Mouse (Mus musculus) right cerebral cortex, postnatal 36 days (tissue): ENCODE results near the gene Rad51c.
"Not testable (repeated sequence)": the region's sequence is repeated elsewhere in the genome, so short reads cannot be mapped to it uniquely, and the experiment has no call there.

Source experiments
- DNase-seq, 2 experiments: peaks; one replicate each; pipeline ENCODE4 v3.0.0; 2022; ENCODE audit warnings: low spot score in 2 of 2, mixed read lengths in 1 of 2

Rad51c gene

GRCm38 (mm10) chr11:87432447-87432846, 27.7 kb upstream of the Rad51c start:
- no peak for DNase-seq

DNA sequence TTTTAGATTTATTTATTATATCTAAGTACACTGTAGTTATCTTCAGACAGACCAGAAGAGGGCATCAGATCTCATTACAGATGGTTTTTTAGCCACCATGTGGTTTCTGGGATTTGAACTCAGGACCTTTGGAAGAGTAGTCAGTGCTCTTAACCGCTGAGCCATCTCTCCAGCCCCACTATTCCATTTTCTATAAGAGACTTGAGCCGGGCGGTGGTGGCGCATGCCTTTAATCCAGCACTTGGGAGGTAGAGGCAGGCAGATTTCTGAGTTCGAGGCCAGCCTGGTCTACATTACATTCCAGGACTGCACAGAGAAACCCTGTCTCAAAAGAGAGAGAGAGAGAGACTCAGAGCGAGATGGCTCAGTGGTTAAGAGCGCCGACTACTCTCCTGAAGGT, 27.1 kb upstream of the Rad51c start:
- not testable (repeated sequence) for DNase-seq

DNA sequence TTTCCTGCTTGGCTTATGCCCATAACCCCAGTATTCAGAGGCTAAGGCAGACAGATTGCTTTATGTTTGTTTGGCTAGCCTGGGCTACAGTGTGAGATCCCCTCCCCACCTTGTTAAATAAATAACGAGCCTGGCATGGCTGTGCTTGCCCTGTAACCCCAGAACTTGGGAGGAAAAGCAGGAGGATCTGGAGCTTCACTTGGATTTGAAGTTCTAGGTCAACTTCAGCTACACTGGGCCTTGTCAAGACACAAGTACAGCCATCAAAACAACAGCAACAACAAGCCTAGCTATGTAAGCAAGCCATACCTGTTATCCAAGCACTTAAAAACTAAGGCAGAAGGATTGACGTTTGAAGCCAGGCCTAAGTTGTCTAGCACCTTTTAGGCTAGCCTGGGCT, 25.6 kb upstream of the Rad51c start:
- no peak for DNase-seq

DNA sequence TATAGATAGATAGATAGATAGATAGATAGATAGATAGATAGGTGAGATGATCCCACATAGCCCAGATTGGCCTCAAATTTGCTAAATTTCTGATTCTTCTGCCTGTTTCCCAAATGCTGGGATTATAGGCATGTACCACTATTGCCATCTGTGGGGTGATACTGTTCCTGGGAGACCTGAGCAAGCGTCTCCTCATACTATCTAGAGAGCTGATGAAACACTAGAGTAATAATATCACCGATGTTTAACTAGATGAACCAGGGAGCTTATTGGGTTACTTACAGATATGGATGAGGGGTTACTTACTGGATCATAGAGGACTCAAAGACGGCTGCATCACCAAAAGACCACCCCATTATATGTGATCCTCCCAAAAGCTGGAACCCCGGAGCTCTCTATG, 24.6 kb upstream of the Rad51c start:
- no peak for DNase-seq

- DNase-seq, result no peak
Observed at GRCm38 (mm10) chr11:87428051-87428673, 23.4 kb upstream of the Rad51c start.

GRCm38 (mm10) chr11:87427273-87428050, 22.7 kb upstream of the Rad51c start:
- no peak for DNase-seq

DNA sequence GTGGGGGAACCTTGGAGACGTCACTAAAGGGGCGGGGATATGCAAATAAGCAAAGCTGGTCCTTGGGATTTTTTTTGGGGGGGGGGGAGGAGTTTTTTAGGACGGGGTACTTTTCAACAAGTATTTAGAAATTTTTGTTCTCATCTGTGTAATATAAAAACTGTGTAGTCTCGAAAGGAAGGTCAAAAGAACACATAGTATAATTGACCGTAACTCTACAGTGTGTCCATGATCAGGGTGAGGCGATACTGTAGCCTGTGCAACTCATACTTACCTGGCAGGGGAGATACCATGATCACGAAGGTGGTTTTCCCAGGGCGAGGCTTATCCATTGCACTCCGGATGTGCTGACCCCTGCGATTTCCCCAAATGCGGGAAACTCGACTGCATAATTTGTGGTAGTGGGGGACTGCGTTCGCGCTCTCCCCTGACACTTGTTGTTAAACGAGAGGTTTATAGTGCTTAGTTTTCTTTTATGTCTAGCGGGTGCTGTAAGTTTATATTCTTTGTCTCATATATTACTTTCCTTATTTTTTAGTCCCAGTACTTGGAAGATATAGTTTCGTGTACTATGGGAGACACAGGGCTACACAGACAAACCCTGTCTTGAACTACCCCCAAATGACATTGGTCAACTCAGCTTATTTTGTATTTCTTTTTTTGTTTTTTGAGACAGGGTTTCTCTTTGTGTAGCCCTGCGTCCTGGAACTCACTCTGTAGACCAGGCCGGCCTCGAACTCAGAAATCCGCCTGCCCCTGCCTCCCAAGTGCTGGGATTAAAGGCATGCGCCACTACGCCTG, 21.9 kb upstream of the Rad51c start:
- DNase-seq, result peak; percentile 69 to 71

DNA sequence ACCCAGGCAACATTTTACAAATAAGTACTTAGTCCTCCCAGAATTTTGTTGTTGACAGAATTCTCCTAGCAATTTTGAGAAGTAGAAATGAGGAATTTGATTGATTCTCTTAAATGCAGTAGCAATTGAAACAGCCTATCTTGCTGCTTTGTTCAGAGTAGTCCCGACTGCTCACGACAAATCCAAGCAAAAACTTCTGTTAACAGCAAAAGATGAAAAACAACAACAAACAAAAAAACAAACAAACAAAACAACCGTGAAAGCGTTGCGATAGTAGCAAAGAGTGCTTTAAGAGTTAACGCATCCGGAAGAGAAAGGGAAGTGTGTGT, 21.3 kb upstream of the Rad51c start:
- no peak for DNase-seq

DNA sequence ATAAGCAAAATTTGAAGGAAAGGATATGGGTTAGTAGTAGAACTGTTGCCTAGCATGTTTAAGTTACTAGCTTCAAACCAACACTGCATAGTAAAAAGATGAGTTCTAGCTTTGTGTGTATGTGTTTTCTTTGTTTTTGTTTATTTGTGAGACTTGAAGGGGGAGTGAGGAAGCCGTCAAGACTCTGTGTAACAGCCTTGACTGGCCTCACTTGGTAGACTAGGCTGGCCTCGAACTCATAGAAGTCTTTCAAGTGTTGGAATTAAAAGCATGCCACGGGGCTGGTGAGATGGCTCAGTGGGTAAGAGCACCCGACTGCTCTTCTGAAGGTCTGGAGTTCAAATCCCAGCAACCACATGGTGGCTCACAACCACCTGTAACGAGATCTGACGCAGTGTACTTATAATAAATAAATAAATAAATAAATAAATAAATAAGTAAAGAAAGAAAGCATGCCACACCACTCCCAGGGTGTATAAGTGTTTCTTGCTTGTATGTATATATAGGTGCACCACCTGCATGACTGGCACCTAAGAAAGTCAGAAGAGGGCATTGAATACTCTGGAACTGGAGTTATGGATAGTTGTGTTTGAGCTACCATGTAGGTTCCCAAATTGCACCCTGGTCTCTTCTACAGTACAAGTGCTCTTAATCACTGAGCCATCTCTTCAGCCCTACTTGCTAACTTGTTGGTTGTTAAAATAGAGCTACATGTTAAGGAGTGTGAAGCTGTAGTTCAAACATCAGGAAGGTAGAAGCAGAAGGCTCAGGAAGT, 19.0 kb upstream of the Rad51c start:
- DNase-seq, result no peak

DNA sequence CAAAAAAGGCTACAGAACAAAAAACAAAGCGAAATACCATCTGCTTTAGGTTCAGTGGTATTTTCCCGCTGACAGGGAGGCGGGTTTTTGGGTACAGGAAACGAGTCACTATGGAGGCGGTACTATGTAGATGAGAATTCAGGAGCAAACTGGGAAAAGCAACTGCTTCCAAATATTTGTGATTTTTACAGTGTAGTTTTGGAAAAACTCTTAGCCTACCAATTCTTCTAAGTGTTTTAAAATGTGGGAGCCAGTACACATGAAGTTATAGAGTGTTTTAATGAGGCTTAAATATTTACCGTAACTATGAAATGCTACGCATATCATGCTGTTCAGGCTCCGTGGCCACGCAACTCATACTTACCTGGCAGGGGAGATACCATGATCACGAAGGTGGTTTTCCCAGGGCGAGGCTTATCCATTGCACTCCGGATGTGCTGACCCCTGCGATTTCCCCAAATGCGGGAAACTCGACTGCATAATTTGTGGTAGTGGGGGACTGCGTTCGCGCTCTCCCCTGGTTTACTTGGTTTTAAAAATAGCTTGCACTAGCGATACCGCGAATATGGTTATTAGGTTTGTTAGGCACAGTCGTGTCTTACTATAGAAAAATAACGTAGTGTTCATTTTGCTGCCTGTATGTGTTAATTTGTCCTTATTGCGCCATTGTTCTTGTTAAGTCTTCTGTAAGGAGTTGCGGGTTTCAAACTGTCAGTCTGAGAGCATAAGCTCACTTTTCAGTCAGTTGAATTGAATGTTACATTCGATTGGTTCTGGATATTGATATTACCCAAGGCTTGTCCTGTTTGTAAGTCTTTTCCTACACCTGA, 18.0 kb upstream of the Rad51c start:
- peak; percentile 83 to 88 for DNase-seq

DNA sequence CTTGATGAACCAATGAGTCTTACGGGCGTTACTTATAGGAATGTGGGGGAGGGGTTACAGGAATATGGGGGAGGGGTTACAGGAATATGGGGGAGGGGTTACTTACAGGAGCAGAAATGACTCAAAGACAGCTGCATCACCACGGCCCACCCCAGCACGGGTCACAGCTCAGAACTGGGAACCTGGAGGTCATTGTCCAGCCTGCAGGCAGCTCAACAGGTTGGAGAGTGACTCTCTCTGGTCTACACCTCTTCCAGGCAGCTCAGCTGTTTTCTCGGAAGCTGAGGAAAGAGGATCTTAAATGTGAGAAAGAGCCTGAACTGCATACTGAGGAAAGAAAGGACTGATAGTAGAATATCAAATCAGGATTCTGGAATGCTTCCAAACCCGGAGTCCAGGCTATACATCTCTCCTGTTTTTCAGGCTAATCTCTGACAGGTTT, 17.0 kb upstream of the Rad51c start:
- no peak for DNase-seq

DNA sequence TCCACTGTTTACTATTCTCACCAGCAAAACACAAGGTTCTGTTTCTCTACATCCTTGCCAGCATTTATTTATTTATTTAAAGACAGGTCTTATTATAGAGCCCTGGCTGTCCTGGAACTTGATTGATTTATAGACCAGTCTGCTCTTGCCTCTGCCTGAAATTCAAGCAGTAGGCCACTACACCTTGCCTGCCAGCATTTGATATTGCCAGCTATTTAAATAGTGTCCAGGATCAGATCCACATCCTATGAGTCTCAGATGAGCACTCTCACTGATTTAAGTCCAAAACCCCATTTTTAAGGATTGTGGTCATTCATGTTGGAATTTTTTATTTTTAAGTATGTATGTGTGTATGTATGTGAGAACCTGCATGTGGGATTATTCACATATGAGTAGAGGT, 16.1 kb upstream of the Rad51c start:
- DNase-seq, result no peak

GRCm38 (mm10) chr11:87416120-87416519, 11.4 kb upstream of the Rad51c start:
- DNase-seq, result no peak

DNA sequence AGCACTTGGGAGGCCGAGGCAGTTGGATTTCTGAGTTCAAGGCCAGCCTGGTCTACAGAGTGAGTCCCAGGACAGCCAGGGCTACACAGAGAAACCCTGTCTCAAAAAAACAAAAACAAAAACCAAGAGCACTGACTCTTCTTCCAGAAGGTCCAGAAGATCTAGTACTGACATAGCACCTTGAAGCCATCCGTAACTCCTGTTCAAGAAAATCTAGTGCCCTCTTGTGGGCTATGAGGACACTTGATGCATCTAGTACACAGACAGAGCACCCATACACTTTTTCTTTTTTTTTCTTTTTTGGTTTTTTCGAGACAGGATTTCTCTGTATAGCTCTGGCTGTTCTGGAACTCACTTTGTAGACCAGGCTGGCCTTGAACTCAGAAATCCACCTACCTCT, 8.7 kb upstream of the Rad51c start:
- not testable (repeated sequence) for DNase-seq

GRCm38 (mm10) chr11:87404111-87404853, 472 bp downstream of the Rad51c start:
- peak; percentile 91 to 92 for DNase-seq

DNA sequence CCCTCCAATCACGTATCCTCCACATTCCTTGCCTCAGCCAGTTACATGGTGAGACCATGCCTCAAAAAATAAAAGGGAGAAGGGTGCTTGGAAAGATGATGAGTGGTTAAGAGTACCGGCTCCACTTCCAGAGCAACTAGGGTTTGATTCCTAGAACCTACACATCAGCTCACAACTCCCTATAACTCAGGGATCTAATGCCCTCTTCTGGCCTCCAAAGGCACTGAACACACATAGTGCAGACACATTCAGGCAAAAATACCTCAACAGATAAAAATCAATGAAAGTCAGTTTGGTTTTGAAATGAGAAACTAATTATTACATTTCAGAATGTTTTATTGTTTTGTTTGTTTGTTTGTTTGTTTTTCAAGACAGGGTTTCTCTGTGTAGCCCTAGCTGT, 6.4 kb downstream of the Rad51c start:
- no peak for DNase-seq

GRCm38 (mm10) chr11:87393855-87394254, 10.9 kb downstream of the Rad51c start:
- DNase-seq, result peak in 1 of 2 experiments; percentile 11

GRCm38 (mm10) chr11:87385676-87386075, 19.1 kb downstream of the Rad51c start:
- peak in 1 of 2 experiments; percentile 28 for DNase-seq

DNA sequence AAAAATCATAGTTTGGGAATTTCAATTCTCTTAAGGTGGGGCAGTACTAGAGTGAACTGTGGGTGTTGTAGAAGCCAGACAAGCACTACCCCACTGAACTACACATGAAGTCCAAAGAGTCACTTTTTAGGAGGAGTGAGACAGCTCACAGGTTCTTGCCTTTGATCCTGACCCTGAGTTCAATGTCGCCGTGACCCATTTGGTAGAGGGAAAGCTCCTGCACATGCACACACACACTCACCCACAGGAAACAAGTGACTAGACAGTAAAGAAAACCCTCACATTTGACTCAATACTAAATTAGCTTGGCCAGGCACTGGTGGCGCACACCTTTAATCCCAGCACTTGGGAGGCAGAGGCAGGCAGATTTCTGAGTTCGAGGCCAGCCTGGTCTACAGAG, 20.2 kb downstream of the Rad51c start:
- no peak for DNase-seq

DNA sequence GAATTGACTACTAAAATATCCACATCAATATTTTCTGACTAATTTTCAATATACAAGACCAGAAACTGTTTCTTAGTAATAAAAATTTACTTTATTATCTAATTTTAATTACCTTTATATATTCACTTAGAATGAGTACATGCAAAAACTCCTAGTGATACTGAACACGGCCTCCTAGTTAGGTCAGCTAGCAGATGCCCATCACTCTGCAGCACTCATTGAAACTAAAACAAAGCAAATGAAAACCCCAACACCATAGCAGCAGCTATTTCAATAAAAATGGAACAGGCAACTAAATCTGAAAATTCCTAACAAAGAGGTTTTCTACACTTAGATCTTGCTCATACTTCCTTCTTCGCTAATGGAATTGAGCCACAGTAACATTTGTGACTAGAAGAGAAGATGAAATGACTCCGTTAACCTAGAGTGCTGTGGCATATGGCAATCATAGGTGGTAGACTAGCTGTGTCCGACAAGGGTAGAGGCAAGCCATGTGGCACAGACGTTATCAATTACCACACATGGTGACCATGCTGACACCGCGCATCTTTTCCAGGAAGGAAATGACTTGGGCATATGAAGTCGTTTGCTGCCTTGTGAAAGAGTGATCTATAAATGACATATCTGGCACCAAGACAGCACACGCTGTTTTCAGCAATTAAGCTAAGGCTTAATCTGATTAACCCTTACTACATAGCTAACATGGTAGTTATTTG, 36.7 kb downstream of the Rad51c start:
- DNase-seq, result no peak
